Mouse (Mus musculus) intestine, embryonic 15.5 days (tissue): ENCODE measurements around the gene Prr3. TPM values are rescaled to one million over a fixed set of nuclear protein-coding genes. Genes with fewer than 3 reads are reported as not detected.

Experiments
- ATAC-seq: fragments of 200-750 bp; cut with Nextera tagmentation; 2 replicates; pipeline ENCODE4 v1.8.0; 2017; ENCODE audit warnings: moderate TSS enrichment, moderate library complexity
- H3K27ac ChIP-seq: fragments of 300-500 bp; sonication (generic); 2 replicates; pipeline ENCODE4 v1.5.1; 2015; ENCODE audit warnings: mild to moderate bottlenecking, inconsistent platforms
- H3K27me3 ChIP-seq: fragments of 300-500 bp; sonication (generic); replicated peaks from 2 replicates; pipeline ENCODE4 v1.6.1; 2015; ENCODE audit warnings: inconsistent platforms
- H3K36me3 ChIP-seq: fragments of 300-500 bp; sonication (generic); 2 replicates; pipeline ENCODE4 v1.6.1; 2015; ENCODE audit warnings: inconsistent platforms
- H3K4me1 ChIP-seq: fragments of 300-500 bp; sonication (generic); replicated peaks from 2 replicates; pipeline ENCODE4 v1.6.1; 2015; ENCODE audit warnings: inconsistent platforms
- H3K4me2 ChIP-seq: fragments of 300-500 bp; sonication (generic); replicated peaks from 2 replicates; pipeline ENCODE4 v1.6.1; 2015; ENCODE audit warnings: mild to moderate bottlenecking, inconsistent platforms
- H3K4me3 ChIP-seq: fragments of 300-500 bp; sonication (generic); replicated peaks from 2 replicates; pipeline ENCODE4 v1.5.1; 2015; ENCODE audit warnings: inconsistent platforms
- H3K9ac ChIP-seq: fragments of 300-500 bp; sonication (generic); 2 replicates; pipeline ENCODE4 v1.6.1; 2015; ENCODE audit warnings: inconsistent platforms
- H3K9me3 ChIP-seq: fragments of 300-500 bp; sonication (generic); 2 replicates; pipeline ENCODE4 v1.6.1; 2016; ENCODE audit warnings: inconsistent platforms
- WGBS: fragments of 180-500 bp; shearing (Covaris S2); methylation state at CpG from one replicate; pipeline ENCODE4 v1.1.7; 2015; 5-methylcytosine and 5-hydroxymethylcytosine counted together
- microRNA counts: library from miRNA; unstranded; fragments of <30 nt; microRNA quantifications from one replicate; lab custom pipeline; 2016
- polyA plus RNA-seq: library from polyadenylated mRNA; unstranded; fragments of >200 nt; fragmentation: Nextera tagmentation; extraction: Ambion mirVana; gene quantifications from 2 replicates; pipeline ENCODE4 v1.2.1, GENCODE M21; 2015

Gene Prr3
- polyA plus RNA-seq, 1 experiment from 2014 or later, result 25.7 TPM

DNA sequence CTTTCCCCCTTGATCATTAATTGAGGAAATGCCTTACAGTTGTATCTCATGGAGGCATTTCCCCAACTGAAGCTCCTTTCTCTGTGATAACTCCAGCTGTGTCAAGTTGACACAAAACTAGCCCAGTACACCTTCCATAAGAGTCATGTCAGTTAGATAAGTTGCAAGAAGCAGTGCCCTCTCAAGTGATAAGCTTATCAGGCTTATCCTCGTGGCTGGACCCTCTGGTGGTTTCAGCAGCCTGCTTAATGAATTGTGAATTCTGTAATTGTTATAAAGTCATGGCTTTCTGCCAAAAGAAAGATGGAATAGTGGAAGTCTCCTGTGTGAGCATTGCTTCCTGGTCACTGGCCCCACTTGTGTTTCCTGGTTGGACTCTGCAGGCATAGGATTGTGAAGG lies 52.6 kb downstream of the Prr3 start:
- no peaks in the 10 kb centered on the region for H3K9me3 ChIP-seq
- no peaks in the 10 kb centered on the region for H3K27me3 ChIP-seq
- H3K9ac ChIP-seq, result no peak overlapping the region
- 40% methylated on average over 1 of the region's 1 CpGs for whole genome bisulfite sequencing
- ATAC-seq, result peak; percentile 33; the same call in 1 of the 2 replicates
- H3K36me3 ChIP-seq, result peaks cover 58% of the 10 kb centered on the region
- no peaks in the 10 kb centered on the region for H3K4me1 ChIP-seq
- H3K27ac ChIP-seq, result no peak overlapping the region
- H3K4me2 ChIP-seq, result no peak overlapping the region
- no peak overlapping the region for H3K4me3 ChIP-seq

DNA sequence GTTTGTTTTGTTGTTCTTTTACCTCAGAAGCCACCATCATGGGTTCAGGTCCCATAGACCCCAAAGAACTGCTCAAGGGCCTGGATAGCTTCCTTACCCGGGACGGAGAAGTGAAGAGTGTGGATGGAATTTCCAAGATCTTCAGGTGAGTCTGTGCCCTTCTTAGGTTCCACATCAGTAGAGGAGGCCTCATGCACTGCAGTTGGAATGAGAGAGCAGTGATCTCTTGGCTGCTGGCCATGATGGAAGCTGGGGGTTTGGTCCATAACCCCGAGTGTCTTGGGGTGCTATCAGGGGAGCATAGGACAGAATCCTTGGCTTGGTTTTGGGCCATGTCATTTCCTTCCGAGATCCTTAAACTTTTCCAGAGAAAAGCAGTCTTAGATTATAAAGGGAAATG lies 56.8 kb downstream of the Prr3 start:
- no peak overlapping the region for H3K4me2 ChIP-seq
- no peak overlapping the region for H3K4me3 ChIP-seq
- H3K36me3 ChIP-seq, result peaks cover 33% of the 10 kb centered on the region
- 95% methylated on average over 4 of the region's 4 CpGs for WGBS
- H3K27me3 ChIP-seq, result no peaks in the 10 kb centered on the region
- H3K9ac ChIP-seq, result no peak overlapping the region
- no peak for ATAC-seq
- peaks cover 19% of the 10 kb centered on the region for H3K4me1 ChIP-seq
- no peaks in the 10 kb centered on the region for H3K9me3 ChIP-seq
- no peak overlapping the region for H3K27ac ChIP-seq

DNA sequence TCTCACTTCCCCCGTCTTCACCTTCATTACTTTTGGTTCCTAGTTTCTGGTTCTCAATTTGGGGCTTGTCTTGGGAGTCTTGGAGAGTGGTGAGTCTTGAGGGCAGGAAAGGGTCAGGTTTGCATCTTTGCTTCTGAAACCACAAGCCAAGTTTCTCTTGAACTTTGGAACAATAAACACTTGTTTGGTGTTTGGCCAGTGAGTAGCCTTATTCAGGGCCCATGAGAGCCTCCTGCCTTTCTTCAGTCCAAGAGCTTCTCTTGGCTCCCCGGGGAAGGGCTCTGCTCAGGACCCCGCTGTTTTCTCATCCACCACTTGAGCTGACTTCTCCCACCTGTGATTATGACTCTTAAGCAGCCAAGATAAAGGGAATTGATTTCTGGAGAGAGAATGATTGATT lies 57.5 kb downstream of the Prr3 start:
- H3K27ac ChIP-seq, result no peak overlapping the region
- no peak overlapping the region for H3K4me3 ChIP-seq
- H3K4me2 ChIP-seq, result no peak overlapping the region
- H3K9me3 ChIP-seq, result no peaks in the 10 kb centered on the region
- H3K36me3 ChIP-seq, result peaks cover 26% of the 10 kb centered on the region
- H3K9ac ChIP-seq, result no peak overlapping the region
- no peaks in the 10 kb centered on the region for H3K27me3 ChIP-seq
- H3K4me1 ChIP-seq, result peaks cover 19% of the 10 kb centered on the region
- ATAC-seq, result no peak
- WGBS, result 79% methylated on average over 3 of the region's 3 CpGs

MicroRNAs within 50 kb of the gene (microRNA counts, 519-probe panel; counts per million panel counts)
- 1,971 counts per million, percentile 44 among the panel's probes with 10 or more counts for microRNA mmu-miR-877 (lab: Ali Mortazavi, UCI)

Other genes starting within 250 kb of the Prr3 start
- gene Ier3, start 158.6 kb downstream of the Prr3 start, polyA plus RNA-seq, result 13.9 and 14.4 TPM in 2 replicates
- gene Flot1, start 157.0 kb downstream of the Prr3 start, polyA plus RNA-seq, result 49.1 and 49.4 TPM in 2 replicates
- 729 and 776 TPM in 2 replicates for gene Tubb5, start 141.9 kb downstream of the Prr3 start, polyA plus RNA-seq
- 14.9 and 16.1 TPM in 2 replicates for gene Mdc1, start 138.7 kb downstream of the Prr3 start, polyA plus RNA-seq
- 48.5 and 51.7 TPM in 2 replicates for gene Nrm, start 118.9 kb downstream of the Prr3 start, polyA plus RNA-seq
- gene Ppp1r18, start 114.6 kb downstream of the Prr3 start, polyA plus RNA-seq, result 19.6 TPM in 2 replicates
- 43.1 and 44.2 TPM in 2 replicates for gene Dhx16, start 100.4 kb downstream of the Prr3 start, polyA plus RNA-seq
- 25.5 and 31.9 TPM in 2 replicates for gene 2310061I04Rik, start 82.8 kb downstream of the Prr3 start, polyA plus RNA-seq
- gene Atat1, start 70.2 kb downstream of the Prr3 start, polyA plus RNA-seq, result 47.2 and 47.7 TPM in 2 replicates
- gene Mrps18b, start 63.8 kb downstream of the Prr3 start, polyA plus RNA-seq, result 126 and 139 TPM in 2 replicates
- gene Ppp1r10, start 63.8 kb downstream of the Prr3 start, polyA plus RNA-seq, result 32.4 and 32.9 TPM in 2 replicates
- gene Abcf1, start 10.5 kb downstream of the Prr3 start, polyA plus RNA-seq, result 91.6 and 99.9 TPM in 2 replicates
- gene Gnl1, start 385 bp downstream of the Prr3 start, polyA plus RNA-seq, result 37.5 and 39.9 TPM in 2 replicates
- 2.0 and 2.8 TPM in 2 replicates for gene H2-T24, start 40.3 kb upstream of the Prr3 start, polyA plus RNA-seq
- gene H2-T23, start 52.6 kb upstream of the Prr3 start, polyA plus RNA-seq, result 9.3 and 14.2 TPM in 2 replicates
- gene H2-T22, start 62.5 kb upstream of the Prr3 start, polyA plus RNA-seq, result 13.3 and 13.9 TPM in 2 replicates
- gene Gm6034, start 62.7 kb upstream of the Prr3 start, polyA plus RNA-seq, result 0.11 and 0.25 TPM in 2 replicates
- gene Gm11127, start 78.1 kb upstream of the Prr3 start, polyA plus RNA-seq, result 3.3 and 3.5 TPM in 2 replicates
- gene Gm19684, start 141.4 kb upstream of the Prr3 start, polyA plus RNA-seq, result 0.11 TPM in 2 replicates
- gene Gm7030, start 149.2 kb upstream of the Prr3 start, polyA plus RNA-seq, result 1.4 and 1.5 TPM in 2 replicates
- 1.2 and 2.2 TPM in 2 replicates for gene Gm8909, start 188.3 kb upstream of the Prr3 start, polyA plus RNA-seq
- 24.3 and 30.1 TPM in 2 replicates for gene H2-T3, start 210.1 kb upstream of the Prr3 start, polyA plus RNA-seq